Mouse (Mus musculus): ENCODE measurements around the gene Phlda2. TPM values are rescaled to one million over a fixed set of nuclear protein-coding genes. Genes with fewer than 3 reads are reported as not detected.
A peak's percentile ranks its signal among the peaks of the same experiment; 100 is the strongest.

Gene Phlda2
- total RNA-seq, 2 experiments from 2014 or later, result not detected

DNA sequence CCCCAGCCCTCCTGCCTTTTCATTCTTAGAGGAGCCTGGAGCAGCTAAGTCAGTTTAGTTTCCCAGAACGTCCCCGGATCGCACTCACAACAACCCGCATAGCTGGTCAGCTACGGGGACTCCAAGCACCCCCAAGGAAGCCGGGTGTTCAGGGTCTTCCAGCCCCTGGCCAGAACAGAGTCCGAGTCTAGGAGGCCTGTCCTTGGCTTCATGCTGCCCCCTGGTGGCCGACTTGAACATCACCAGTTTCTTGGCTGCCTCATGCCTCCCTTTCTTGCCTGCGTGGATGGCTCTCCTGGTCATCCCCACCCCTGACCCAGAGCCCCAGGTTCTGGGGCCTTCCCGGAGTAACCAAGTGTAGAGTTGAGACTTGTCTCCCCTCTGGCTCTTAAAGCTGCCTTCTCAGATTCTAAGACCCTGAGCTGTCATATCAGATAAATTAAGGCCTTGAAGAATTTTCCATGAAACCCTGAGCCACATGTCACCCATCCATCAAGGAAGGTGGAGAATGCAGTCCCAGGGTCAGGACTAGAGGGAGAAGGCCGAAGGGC, 39.0 kb downstream of the Phlda2 start:
- DNase-seq (ENCODE audit: low spot score in 2 of 2), result peak; percentile 73 to 75

DNA sequence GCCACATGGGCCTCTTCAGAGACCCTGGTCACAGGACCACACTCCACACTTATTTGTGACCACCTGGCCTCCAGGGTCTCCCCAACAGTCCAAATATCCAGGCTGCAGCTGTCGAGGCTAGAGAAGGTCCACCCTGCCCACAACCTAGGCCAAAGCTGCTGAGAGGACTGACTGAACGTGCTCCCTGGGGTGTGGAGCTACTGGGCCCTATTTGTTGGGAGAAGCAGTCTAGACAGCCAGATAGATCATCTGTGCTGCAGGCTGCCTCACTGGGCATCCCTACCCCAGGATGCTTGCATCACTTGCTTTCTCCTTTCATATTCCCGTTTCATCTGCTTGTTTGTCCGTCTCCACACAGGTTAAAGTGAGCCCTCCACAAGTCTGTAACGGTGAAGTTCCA, 40.4 kb downstream of the Phlda2 start:
- DNase-seq (ENCODE audit: low spot score in 2 of 2), result no peak

DNA sequence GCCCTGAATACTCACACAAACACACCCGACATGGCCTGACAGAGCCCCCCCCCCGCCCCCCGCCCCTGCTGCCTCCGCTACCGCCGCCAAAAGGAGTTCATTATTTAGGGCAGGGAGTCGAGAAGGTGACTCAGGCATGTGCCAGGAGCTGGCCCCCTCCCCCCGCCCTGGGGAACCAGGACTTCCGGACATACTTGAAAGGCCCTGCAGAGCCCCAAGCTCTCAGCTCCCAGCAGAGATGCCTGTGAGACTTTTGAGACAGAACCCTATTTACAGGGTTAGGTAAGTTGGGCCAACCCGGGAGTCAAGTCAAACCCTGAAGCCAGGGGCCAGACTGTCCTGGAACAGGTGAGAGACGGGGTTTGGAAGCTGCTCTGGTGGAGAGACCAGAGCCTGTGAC, 41.0 kb downstream of the Phlda2 start:
- no peak for DNase-seq (ENCODE audit: low spot score in 2 of 2)

DNA sequence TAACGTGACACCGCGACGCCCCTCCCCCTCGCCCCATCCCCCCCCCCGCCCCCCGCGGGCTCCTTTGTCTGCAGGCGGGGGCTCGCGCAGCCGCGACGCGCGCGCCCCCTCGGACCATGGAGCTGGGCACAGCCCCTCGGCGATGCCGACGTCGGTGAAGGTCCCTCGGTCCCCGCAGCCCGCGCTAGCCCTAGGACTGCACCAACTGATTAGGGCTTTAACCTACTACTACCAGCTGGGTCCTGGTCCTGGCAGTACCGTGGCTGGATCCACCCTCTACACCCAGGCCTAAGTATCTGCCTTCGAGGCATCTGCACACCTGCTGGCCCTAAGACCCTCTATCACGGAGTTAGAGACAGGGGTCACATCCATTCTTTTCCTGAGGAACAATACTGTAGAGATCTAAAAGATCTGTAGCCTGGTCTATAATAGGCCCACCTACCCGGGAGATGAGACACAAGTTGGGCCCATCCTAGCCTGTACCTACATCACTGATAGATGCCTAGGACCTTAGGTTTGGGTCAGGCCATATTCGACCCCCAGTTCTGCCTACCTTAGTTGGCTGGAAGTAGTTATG, 41.6 kb downstream of the Phlda2 start:
- no peak for DNase-seq (ENCODE audit: low spot score in 2 of 2)

DNA sequence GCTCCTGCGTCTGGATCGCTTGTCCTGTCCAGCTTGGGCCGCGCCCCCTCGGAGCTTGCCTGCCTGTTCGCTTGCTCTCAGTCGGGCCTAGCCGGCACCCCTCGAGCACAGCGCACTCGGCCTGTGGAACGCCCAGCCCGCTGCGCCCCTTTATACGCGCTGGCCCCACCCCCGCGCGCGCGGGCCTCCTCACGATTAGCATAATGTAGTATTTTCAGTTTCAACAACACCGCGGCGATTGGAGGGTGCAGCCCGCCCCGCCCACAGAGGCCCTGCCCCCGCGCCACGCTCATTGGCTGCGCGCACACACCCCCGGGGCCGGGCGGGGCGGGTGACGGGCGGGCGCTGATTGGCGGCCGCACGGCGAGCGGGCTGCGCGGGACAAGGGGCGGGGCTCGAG, 42.1 kb downstream of the Phlda2 start, which contains the start of gene Cdkn1c:
Gene Cdkn1c (minus strand): TSS at position 177 of the 400 bp plus-strand sequence.
- peak; percentile 58 to 84 for DNase-seq (ENCODE audit: low spot score in 2 of 2)

DNA sequence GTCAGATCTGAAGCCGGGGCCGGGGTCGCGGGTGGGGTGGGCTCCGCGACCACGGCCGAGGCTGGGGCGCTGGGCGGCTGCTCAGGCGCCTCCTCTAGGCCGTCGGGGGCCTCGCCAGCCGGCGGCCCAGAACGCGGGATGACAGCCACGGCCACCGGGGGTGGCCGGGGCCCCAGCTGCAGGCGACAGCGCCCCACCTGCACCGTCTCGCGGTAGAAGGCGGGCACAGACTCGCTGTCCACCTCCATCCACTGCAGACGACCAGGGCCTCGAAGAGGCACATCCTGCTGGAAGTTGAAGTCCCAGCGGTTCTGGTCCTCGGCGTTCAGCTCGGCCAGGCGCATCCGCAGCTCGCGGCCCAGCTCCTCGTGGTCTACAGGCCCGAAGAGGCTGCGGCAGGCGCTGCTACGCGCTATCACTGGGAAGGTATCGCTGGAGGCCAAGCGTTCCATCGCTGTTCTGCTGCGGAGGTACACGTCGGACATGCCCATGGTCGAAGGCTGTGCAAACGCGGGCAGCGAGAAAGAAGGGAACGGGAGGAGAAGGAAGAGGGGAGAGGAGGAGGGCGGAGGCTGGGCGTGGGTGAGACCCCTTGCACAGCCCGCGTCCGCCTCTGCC, 42.6 kb downstream of the Phlda2 start:
- DNase-seq (ENCODE audit: low spot score in 2 of 2), result no peak

DNA sequence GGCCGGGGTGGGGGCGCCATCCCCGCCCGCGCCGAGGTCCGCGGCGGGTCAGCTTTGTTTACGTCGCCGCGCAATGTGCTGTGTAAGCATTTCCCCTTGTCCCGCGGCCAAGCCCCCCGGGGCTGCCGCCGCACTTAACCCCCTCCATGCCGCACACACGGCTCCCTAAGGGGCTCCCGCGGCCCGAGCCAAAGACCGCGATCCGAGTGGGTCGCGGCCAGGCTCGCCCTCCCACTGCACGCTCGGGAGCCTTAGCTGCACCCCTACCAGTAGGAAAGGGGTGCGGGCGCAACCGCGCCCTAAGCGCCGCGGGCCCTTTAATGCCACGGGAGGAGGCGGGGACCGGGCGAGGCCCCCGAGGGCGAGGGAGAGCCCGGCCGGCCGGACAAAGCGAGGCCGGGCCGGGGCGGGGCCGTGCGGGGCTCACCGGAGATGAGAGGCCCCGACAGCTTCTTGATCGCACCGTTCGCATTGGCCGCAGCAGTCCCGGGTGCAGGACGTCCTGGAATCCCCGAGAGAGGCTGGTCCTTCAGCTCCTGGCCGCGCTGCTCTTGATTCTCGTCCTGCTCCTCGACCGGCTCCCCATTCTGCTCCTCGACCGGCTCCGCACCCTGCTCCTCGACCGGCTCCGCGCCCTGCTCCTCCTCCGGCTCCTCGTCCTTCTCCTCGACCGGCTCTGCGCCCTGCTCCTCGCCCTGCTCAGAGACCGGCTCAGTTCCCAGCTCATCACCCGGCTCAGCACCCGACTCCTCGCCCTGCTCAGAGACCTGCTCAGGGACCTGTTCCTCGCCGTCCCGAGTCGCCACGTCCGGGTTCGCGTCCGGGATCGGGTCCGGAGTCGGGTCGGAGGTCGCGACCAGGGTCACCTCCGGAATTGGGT, 43.4 kb downstream of the Phlda2 start:
- DNase-seq (ENCODE audit: low spot score in 2 of 2), result no peak

DNA sequence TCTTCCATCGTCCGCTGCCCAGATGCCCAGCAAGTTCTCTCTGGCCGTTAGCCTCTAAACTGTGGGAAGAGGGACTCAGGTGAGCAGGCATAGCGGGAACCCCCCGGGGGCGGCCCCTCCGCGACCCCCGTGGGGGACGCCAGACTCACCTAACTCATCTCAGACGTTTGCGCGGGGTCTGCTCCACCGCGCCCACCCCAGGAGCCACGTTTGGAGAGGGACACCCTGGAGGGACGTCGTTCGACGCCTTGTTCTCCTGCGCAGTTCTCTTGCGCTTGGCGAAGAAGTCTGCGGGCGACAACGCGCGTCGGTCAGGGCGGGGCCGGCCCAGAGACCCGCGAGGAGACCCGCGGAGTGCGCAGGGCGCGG, 44.0 kb downstream of the Phlda2 start:
- no peak for DNase-seq (ENCODE audit: low spot score in 2 of 2)

Other genes with a start within 250 kb of the Phlda2 start
- gene Cdkn1c, start 42.1 kb downstream of the Phlda2 start, total RNA-seq (2021), result 10 to 100 TPM in 1 of 2 experiments, 1 to 10 TPM in 1; 9.7 to 14.5 TPM
- under 1 TPM; 0.21 to 0.36 TPM for gene Slc22a18, start 29.4 kb downstream of the Phlda2 start, total RNA-seq (2021)
- gene Nap1l4, start 46.0 kb upstream of the Phlda2 start, total RNA-seq (2021), result 100 to 1,000 TPM; 130 to 138 TPM
- 10 to 100 TPM; 53.8 to 62.8 TPM for gene Cars, start 96.9 kb upstream of the Phlda2 start, total RNA-seq (2021)
- gene Tnfrsf26, start 125.6 kb upstream of the Phlda2 start, total RNA-seq (2021), result under 1 TPM; 0.12 to 0.23 TPM
- gene Tnfrsf22, start 146.5 kb upstream of the Phlda2 start, total RNA-seq (2021), result 1 to 10 TPM; 2.1 to 2.9 TPM
- 1 to 10 TPM; 1.3 to 1.6 TPM for gene Tnfrsf23, start 182.7 kb upstream of the Phlda2 start, total RNA-seq (2021)

Data from layer of hippocampus, postnatal 14 days (tissue).